Mouse (Mus musculus) ES-E14 (cell line): Measurements from ENCODE around the gene Tssk2. TPM values are rescaled to one million over a fixed set of nuclear protein-coding genes. Genes with fewer than 3 reads are reported as not detected.

Experiments
- DNase-seq: peaks from one replicate; pipeline ENCODE4 v3.0.0-alpha.2; 2013; ENCODE audit warnings: low read depth, low spot score
- H3K27ac ChIP-seq: 2 replicates; pipeline ENCODE4 v1.5.1; 2012; ENCODE audit warnings: low read depth, mild to moderate bottlenecking, low read length, moderate library complexity, mixed read lengths; ENCODE audit not compliant: poor library complexity, insufficient read depth, severe bottlenecking
- H3K36me3 ChIP-seq: 2 replicates; pipeline ENCODE4 v1.6.1; 2012; ENCODE audit warnings: mild to moderate bottlenecking, low read length, moderate library complexity, mixed read lengths; ENCODE audit not compliant: control insufficient read depth, poor library complexity, insufficient read depth, severe bottlenecking
- H3K4me1 ChIP-seq, 2 experiments: fragments of 150-350 bp in 1 of 2; sonication (generic) in 1 of 2; 2 replicates each; pipeline ENCODE4 v1.6.1; 2012; ENCODE audit warnings: low read length in 2 of 2, mild to moderate bottlenecking in 1 of 2, mixed read lengths in 1 of 2; ENCODE audit not compliant: control insufficient read depth in 2 of 2, insufficient read depth in 2 of 2, poor library complexity in 1 of 2
- H3K4me3 ChIP-seq, 2 experiments: fragments of 150-350 bp in 1 of 2; sonication (generic) in 1 of 2; 2 replicates each; pipeline ENCODE4 v1.5.1; 2012; ENCODE audit warnings: low read length in 2 of 2, low read depth in 1 of 2, mild to moderate bottlenecking in 1 of 2, mixed read lengths in 1 of 2; ENCODE audit not compliant: insufficient read depth in 1 of 2, poor library complexity in 1 of 2, severe bottlenecking in 1 of 2
- H3K9ac ChIP-seq: 2 replicates; pipeline ENCODE4 v1.6.1; 2012; ENCODE audit warnings: low read depth, mild to moderate bottlenecking, low read length, mixed read lengths; ENCODE audit not compliant: poor library complexity, insufficient read depth, severe bottlenecking
- H3K9me3 ChIP-seq: fragments of 150-350 bp; sonication (generic); 2 replicates; pipeline ENCODE4 v1.6.1; 2012; ENCODE audit warnings: low read depth, mild to moderate bottlenecking, low read length; ENCODE audit not compliant: control insufficient read depth, insufficient read depth
- CHD2 ChIP-seq: IDR thresholded peaks from 2 replicates; pipeline ENCODE4 v1.6.1; 2014; ENCODE audit warnings: mild to moderate bottlenecking, low read depth, low read length, inconsistent platforms
- HCFC1 ChIP-seq: IDR thresholded peaks from 2 replicates; pipeline ENCODE4 v1.6.1; 2012; ENCODE audit warnings: low read length, inconsistent platforms, borderline replicate concordance; ENCODE audit not compliant: insufficient read depth
- MAFK ChIP-seq: IDR thresholded peaks from 2 replicates; pipeline ENCODE4 v1.6.1; 2014; ENCODE audit warnings: mild to moderate bottlenecking, low read depth, low read length, inconsistent platforms; ENCODE audit not compliant: insufficient read depth
- ZC3H11A ChIP-seq: IDR thresholded peaks from 2 replicates; pipeline ENCODE4 v1.6.1; 2012; ENCODE audit warnings: low read depth, mild to moderate bottlenecking, inconsistent platforms, low read length, borderline replicate concordance
- ZNF384 ChIP-seq: IDR thresholded peaks from 2 replicates; pipeline ENCODE4 v1.6.1; 2012; ENCODE audit warnings: low read depth, low read length, inconsistent platforms
- in situ Hi-C, 2 experiments: fragments of 600-800 bp; cut with MboI; formaldehyde crosslinking; loops; one replicate each; pipeline ENCODE4 v1.15.1; 2025; ENCODE audit warnings: low sequenced_read_pairs in 2 of 2, inconsistent platforms in 1 of 2; ENCODE audit not compliant: unreplicated experiment in 2 of 2
- total RNA-seq: library from RNA; depleted of rRNA; stranded (reverse); fragments of 300-350 nt; gene quantifications from 2 replicates; pipeline ENCODE4 v1.2.3, GENCODE M21; 2012

Gene Tssk2
- total RNA-seq, 1 experiment = 0.18 TPM

DNA sequence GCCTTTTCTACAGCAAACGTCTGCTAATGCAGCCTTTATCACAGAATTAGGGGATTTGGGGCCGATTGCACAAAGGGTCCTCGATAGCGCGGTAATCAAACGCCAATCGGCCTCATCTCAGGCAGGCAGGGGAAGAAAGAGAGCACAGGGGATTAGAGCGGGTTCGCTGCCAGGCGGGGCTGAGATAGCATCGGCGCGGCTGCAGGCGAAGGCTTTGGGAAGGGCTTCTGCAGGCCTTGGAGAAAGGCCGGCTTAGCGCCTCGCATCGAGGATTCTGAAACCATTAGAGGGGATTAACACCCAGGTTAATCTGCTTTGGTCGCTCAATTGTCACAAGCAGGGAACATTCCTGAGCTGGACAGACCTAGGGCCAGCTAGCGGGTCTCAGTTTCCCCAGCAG is 22.1 kb downstream of the Tssk2 start:
- no peak for DNase-seq
- Histone ChIP-seq H3K27ac (no peak overlapping the region), H3K4me1 (peaks cover 2 to 21% of the 10 kb centered on the region in 2 experiments; a peak in 3 of 4 replicates), H3K9ac (peak overlapping the region; percentile 41; the same call in 1 of the 2 replicates), H3K9me3 (no peaks in the 10 kb centered on the region), H3K4me3 (peak overlapping the region; percentile 31 to 42; a peak in 3 of 4 replicates), H3K36me3 (peaks cover 10% of the 10 kb centered on the region)
- TF ChIP-seq ZNF384 (no peak), HCFC1 (no peak), MAFK (no peak), CHD2 (no peak), ZC3H11A (no peak)
- in situ Hi-C loops = no loop called here

DNA sequence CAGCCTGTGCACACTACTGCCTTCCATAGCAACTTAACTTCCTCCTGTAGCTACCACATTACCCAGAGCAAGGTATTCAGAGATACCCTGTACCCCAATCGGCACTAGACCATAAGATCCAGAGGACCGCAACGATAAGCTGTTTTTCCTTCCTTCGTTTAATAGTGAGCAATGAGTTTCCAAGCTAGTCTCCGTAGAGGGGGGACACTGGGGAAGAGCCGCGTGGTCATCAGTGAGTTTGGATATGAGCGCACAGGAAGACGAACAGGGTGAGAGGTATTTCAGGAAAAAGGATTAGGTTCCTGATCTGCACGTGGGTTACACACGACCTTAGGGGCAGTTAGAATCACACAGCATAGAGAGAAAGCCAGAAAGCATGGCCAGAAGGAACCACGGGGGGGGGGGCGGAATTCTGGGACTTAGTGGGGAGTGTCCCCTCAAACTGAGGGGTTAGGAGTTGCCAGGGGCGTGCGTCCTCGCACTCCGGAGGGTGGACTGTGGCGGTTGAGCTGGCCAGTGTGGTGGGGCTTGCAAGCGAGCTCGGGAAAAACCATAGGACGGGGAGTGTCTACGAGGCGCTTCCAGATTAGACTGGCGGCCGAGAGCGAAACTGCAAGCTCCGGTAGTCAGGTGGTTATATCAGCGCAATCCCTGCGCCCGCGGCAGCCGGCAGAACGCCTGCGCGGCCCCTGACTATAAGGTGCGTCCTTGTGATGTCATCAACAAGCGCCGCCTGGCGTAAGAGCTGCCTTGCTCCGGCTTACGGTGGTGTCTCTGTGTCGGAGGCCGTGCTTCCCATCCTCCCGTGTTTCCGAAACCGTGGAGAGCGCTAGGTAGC is 23.1 kb downstream of the Tssk2 start:
- in situ Hi-C loops = no loop called here
- H3K9me3 ChIP-seq = no peaks in the 10 kb centered on the region
- peak; percentile 79; the same call in 1 of the 2 replicates for TF ChIP-seq HCFC1
- TF ChIP-seq ZNF384 = no peak
- TF ChIP-seq ZC3H11A = peak; percentile 40; the same call in 1 of the 2 replicates
- no peak for TF ChIP-seq MAFK
- no peak for TF ChIP-seq CHD2

DNA sequence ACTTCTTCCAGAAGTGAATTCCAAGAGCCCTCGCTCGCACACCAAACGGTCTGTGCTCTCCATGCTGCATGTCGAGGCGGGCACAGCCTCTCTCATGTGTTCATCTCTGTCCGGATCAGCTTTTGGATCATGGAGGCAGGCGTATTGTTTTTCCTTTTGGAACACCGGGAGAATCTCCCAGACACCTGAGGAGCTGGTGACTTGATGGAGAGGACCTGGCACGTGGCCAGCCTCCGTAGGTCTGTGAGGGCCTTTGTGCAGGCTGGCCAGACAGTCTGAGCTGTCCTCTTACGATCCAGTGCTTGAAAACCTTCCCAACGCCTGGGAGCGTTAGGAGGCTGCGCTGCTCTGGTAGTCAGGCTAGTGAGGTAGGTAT is 23.7 kb downstream of the Tssk2 start:
- Histone ChIP-seq H3K36me3 (peaks cover 26% of the 10 kb centered on the region), H3K9ac (peak overlapping the region; percentile 94), H3K4me3 (peak overlapping the region; percentile 81 to 90), H3K9me3 (no peaks in the 10 kb centered on the region), H3K27ac (peak overlapping the region; percentile 34; the same call in 1 of the 2 replicates), H3K4me1 (peaks cover 2 to 24% of the 10 kb centered on the region in 2 experiments; a peak in 3 of 4 replicates)
- TF ChIP-seq ZNF384 (no peak), CHD2 (no peak), ZC3H11A (no peak), HCFC1 (no peak), MAFK (no peak)
- DNase-seq = no peak
- in situ Hi-C loops = no loop called here

More for the DNA sequence above, 23.1 kb downstream of the Tssk2 start:
- Histone ChIP-seq H3K4me3 (peak overlapping the region; percentile 81 to 90), H3K9ac (peak overlapping the region; percentile 94), H3K36me3 (peaks cover 20% of the 10 kb centered on the region), H3K4me1 (peaks cover 2 to 21% of the 10 kb centered on the region in 2 experiments; a peak in 3 of 4 replicates), H3K27ac (peak overlapping the region; percentile 56)
- DNase-seq = peak; percentile 96

GRCm38 (mm10) chr16:17927351-17928082 is 29.1 kb downstream of the Tssk2 start:
- no peak for DNase-seq
- Histone ChIP-seq H3K4me1 (peaks cover 6 to 31% of the 10 kb centered on the region in 2 experiments; a peak in 3 of 4 replicates), H3K4me3 (peak overlapping the region; percentile 88 to 92), H3K9ac (peak overlapping the region; percentile 87), H3K27ac (peak overlapping the region; percentile 85), H3K9me3 (no peaks in the 10 kb centered on the region), H3K36me3 (peaks cover 26% of the 10 kb centered on the region)
- TF ChIP-seq MAFK = no peak
- 0 out of 2 replicates have a peak, but pooled peaks have one; percentile 25 for TF ChIP-seq HCFC1
- TF ChIP-seq CHD2 = no peak
- no peak for TF ChIP-seq ZNF384
- no peak for TF ChIP-seq ZC3H11A
- in situ Hi-C loops = no loop called here
